17 mouse cellular contexts compared by ENCODE assay signal in the genomic region with DNA sequence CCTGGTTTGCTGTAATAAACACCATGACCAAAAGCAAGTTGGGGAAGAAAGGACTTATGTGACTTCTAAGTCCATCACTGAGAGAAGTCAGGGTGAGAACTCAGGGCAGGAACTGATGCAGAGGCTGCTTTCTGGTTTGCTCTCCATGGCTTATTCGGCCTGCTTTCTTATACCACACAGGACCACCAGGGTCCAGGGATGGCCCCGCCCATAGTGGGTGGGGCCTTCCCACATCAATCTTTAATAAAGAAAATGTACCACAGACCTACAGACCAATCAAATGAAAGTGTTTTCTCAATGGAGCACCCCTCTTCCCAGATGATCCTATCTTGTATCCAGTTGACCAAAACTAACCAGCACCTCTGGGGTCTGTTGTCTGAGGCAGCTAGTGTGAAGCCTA. TPM values are rescaled to one million over a fixed set of nuclear protein-coding genes. Genes with fewer than 3 reads are reported as not detected.
DNase-seq lines count a peak whose midpoint lies in the region; ATAC-seq and TF ChIP-seq lines count a peak whose summit lies in the region.
"Had no signal": no experiment of that assay in that cellular context is flagged by ENCODE, and none has a peak within 500 bp of the region (broad histone marks: within the 10 kb centered on the region; RNA-seq: fewer than 3 reads in every experiment).

No protein-coding gene starts in this region.

- peak overlapping the region; percentile 28; the same call in 1 of the 2 replicates for H3K27ac ChIP-seq in liver, embryonic 11.5 days (ENCODE audit: low read depth, low read length)
- H3K27ac ChIP-seq in liver, postnatal 0 days (ENCODE audit: low read depth) = no peak overlapping the region
- peak overlapping the region; percentile 65 for H3K27ac ChIP-seq in forebrain, embryonic 13.5 days
- no peak overlapping the region for H3K27ac ChIP-seq in liver, embryonic 15.5 days (replicated peaks)
- H3K27ac ChIP-seq: embryonic facial prominence, embryonic 13.5 days; limb, embryonic 10.5 days had no signal

- DNase-seq in liver, embryonic 11.5 days (ENCODE audit: low spot score) = no peak
- DNase-seq in liver, postnatal 0 days = no peak
- peak; percentile 46 for DNase-seq in ZHBTc4 (ENCODE audit: low read depth, low spot score)
- DNase-seq in kidney, postnatal 25 days = no peak
- DNase-seq in cerebellum, adult 9-11 months = no peak
- DNase-seq: adrenal gland, postnatal 10 days; heart, adult 18-20 months; kidney, adult 8-10 months; kidney, postnatal 4 days; lung, embryonic 14.5 days; thymus, adult 18-20 months had no signal

- no peak for ATAC-seq in liver, embryonic 11.5 days (replicated peaks; ENCODE audit: low FRiP score)
- ATAC-seq in liver, postnatal 0 days = no peak
- ATAC-seq in forebrain, embryonic 13.5 days = no peak
- ATAC-seq in liver, embryonic 15.5 days (ENCODE audit: insufficient read depth) = no peak

- H3K9me3 ChIP-seq in liver, embryonic 11.5 days (ENCODE audit: control insufficient read depth, low read length) = no peaks in the 10 kb centered on the region
- H3K9me3 ChIP-seq in liver, postnatal 0 days (ENCODE audit: low read length) = no peaks in the 10 kb centered on the region
- no peaks in the 10 kb centered on the region for H3K9me3 ChIP-seq in forebrain, embryonic 13.5 days (replicated peaks)
- no peaks in the 10 kb centered on the region for H3K9me3 ChIP-seq in liver, embryonic 15.5 days (replicated peaks)
- H3K9me3 ChIP-seq: embryonic facial prominence, embryonic 13.5 days; limb, embryonic 10.5 days had no signal

- H3K9ac ChIP-seq in liver, embryonic 11.5 days (ENCODE audit: low read depth, low read length) = no peak overlapping the region
- H3K9ac ChIP-seq in liver, postnatal 0 days (replicated peaks) = no peak overlapping the region
- no peak overlapping the region for H3K9ac ChIP-seq in forebrain, embryonic 13.5 days
- H3K9ac ChIP-seq in liver, embryonic 15.5 days = no peak overlapping the region
- H3K9ac ChIP-seq: embryonic facial prominence, embryonic 13.5 days; lung, embryonic 14.5 days had no signal

- no peak for TF ChIP-seq CTCF in liver, postnatal 0 days (IDR thresholded peaks at IDR 0.05; ENCODE audit: low read depth)

- TF ChIP-seq EP300 in liver, postnatal 0 days (IDR thresholded peaks at IDR 0.05; ENCODE audit: low read depth) = no peak

- peaks cover 50% of the 10 kb centered on the region for H3K4me1 ChIP-seq in liver, embryonic 11.5 days (replicated peaks; ENCODE audit: control insufficient read depth, insufficient read depth, low read length)
- H3K4me1 ChIP-seq in liver, postnatal 0 days (ENCODE audit: insufficient read depth) = peaks cover 52% of the 10 kb centered on the region
- peaks cover 30% of the 10 kb centered on the region for H3K4me1 ChIP-seq in forebrain, embryonic 13.5 days
- H3K4me1 ChIP-seq in liver, embryonic 15.5 days (replicated peaks) = peaks cover 82% of the 10 kb centered on the region

- WGBS in liver, embryonic 11.5 days = 56% methylated on average over 2 of the region's 2 CpGs
- 46% methylated on average over 2 of the region's 2 CpGs for WGBS in liver, postnatal 0 days (ENCODE audit: insufficient replicate concordance)
- 52% methylated on average over 2 of the region's 2 CpGs for WGBS in forebrain, embryonic 13.5 days
- WGBS in liver, embryonic 15.5 days (ENCODE audit: insufficient replicate concordance) = 49% methylated on average over 2 of the region's 2 CpGs

- no peaks in the 10 kb centered on the region for H3K27me3 ChIP-seq in liver, embryonic 11.5 days (replicated peaks; ENCODE audit: control insufficient read depth, insufficient read depth, low read length)
- no peaks in the 10 kb centered on the region for H3K27me3 ChIP-seq in liver, postnatal 0 days (ENCODE audit: insufficient read depth, low read length)
- no peaks in the 10 kb centered on the region for H3K27me3 ChIP-seq in forebrain, embryonic 13.5 days
- H3K27me3 ChIP-seq in liver, embryonic 15.5 days = no peaks in the 10 kb centered on the region
- H3K27me3 ChIP-seq: embryonic facial prominence, embryonic 13.5 days had no signal

- 0 out of 2 replicates have a peak, but pooled peaks cover 3% of the 10 kb centered on the region for H3K36me3 ChIP-seq in liver, embryonic 11.5 days (ENCODE audit: control insufficient read depth, insufficient read depth, low read length)
- H3K36me3 ChIP-seq in liver, postnatal 0 days (replicated peaks; ENCODE audit: insufficient read depth, low read length) = no peaks in the 10 kb centered on the region
- peaks cover 1% of the 10 kb centered on the region for H3K36me3 ChIP-seq in forebrain, embryonic 13.5 days (ENCODE audit: poor library complexity, severe bottlenecking)
- H3K36me3 ChIP-seq in liver, embryonic 15.5 days (replicated peaks) = peaks cover 21% of the 10 kb centered on the region

- H3K4me3 ChIP-seq in liver, embryonic 11.5 days (ENCODE audit: low read depth, low read length) = no peak overlapping the region
- H3K4me3 ChIP-seq in liver, postnatal 0 days (ENCODE audit: low read depth, low read length) = no peak overlapping the region
- no peak overlapping the region for H3K4me3 ChIP-seq in forebrain, embryonic 13.5 days
- H3K4me3 ChIP-seq in liver, embryonic 15.5 days (replicated peaks) = no peak overlapping the region
- H3K4me3 ChIP-seq: embryonic facial prominence, embryonic 13.5 days; limb, embryonic 10.5 days had no signal

- no peak overlapping the region; the same call in 1 of the 2 replicates for H3K4me2 ChIP-seq in liver, embryonic 11.5 days
- H3K4me2 ChIP-seq in liver, postnatal 0 days (ENCODE audit: low read depth, low read length) = no peak overlapping the region
- H3K4me2 ChIP-seq in forebrain, embryonic 13.5 days = peak overlapping the region; percentile 33; the same call in 1 of the 2 replicates
- H3K4me2 ChIP-seq in liver, embryonic 15.5 days = peak overlapping the region; percentile 35; the same call in 1 of the 2 replicates
- H3K4me2 ChIP-seq: embryonic facial prominence, embryonic 13.5 days; lung, embryonic 14.5 days had no signal

RNA-seq across cellular contexts. Expression of a gene that starts 4.1 kb away (rescaled TPM):
- polyA plus RNA-seq in liver, embryonic 11.5 days (2014; fragmentation: Nextera tagmentation; extraction: Ambion mirVana) = 87.9 and 96.5 TPM in 2 replicates
- polyA plus RNA-seq in liver, postnatal 0 days (2015; fragmentation: Nextera tagmentation; extraction: Ambion mirVana) = 10.3 and 13.0 TPM in 2 replicates
- polyA plus RNA-seq in forebrain, embryonic 13.5 days (2015; fragmentation: Nextera tagmentation; extraction: Ambion mirVana) = 76.4 and 80.6 TPM in 2 replicates
- 39.8 and 41.9 TPM in 2 replicates for polyA plus RNA-seq in liver, embryonic 15.5 days (2015; fragmentation: Nextera tagmentation; extraction: Ambion mirVana)

RNA-seq across cellular contexts. Expression of a gene that starts 22.4 kb away (rescaled TPM):
- not detected in 2 replicates for polyA plus RNA-seq in liver, embryonic 11.5 days (2014; fragmentation: Nextera tagmentation; extraction: Ambion mirVana)
- not detected in 2 replicates for polyA plus RNA-seq in liver, postnatal 0 days (2015; fragmentation: Nextera tagmentation; extraction: Ambion mirVana)
- not detected in 2 replicates for polyA plus RNA-seq in forebrain, embryonic 13.5 days (2015; fragmentation: Nextera tagmentation; extraction: Ambion mirVana)
- polyA plus RNA-seq in liver, embryonic 15.5 days (2015; fragmentation: Nextera tagmentation; extraction: Ambion mirVana) = not detected in 2 replicates
- polyA plus RNA-seq: CD4-positive, CD25-positive, alpha-beta regulatory T cell, adult 4 months; embryonic facial prominence, embryonic 13.5 days; heart, embryonic 16.5 days; limb, embryonic 10.5 days; lung, embryonic 14.5 days had no signal

RNA-seq across cellular contexts. Expression of a gene that starts 38.6 kb away (rescaled TPM):
- polyA plus RNA-seq in liver, embryonic 11.5 days (2014; fragmentation: Nextera tagmentation; extraction: Ambion mirVana) = 0.06 and 0.11 TPM in 2 replicates
- 0.02 and 0.15 TPM in 2 replicates for polyA plus RNA-seq in liver, postnatal 0 days (2015; fragmentation: Nextera tagmentation; extraction: Ambion mirVana)
- polyA plus RNA-seq in forebrain, embryonic 13.5 days (2015; fragmentation: Nextera tagmentation; extraction: Ambion mirVana) = 0.05 TPM in 1 of 2 replicates, not detected in the other
- polyA plus RNA-seq in liver, embryonic 15.5 days (2015; fragmentation: Nextera tagmentation; extraction: Ambion mirVana) = not detected in 2 replicates
- polyA plus RNA-seq: CD4-positive, CD25-positive, alpha-beta regulatory T cell, adult 4 months; heart, embryonic 16.5 days; limb, embryonic 10.5 days; lung, embryonic 14.5 days had no signal

RNA-seq across cellular contexts. Expression of a gene that starts 40.6 kb away (rescaled TPM):
- polyA plus RNA-seq in liver, embryonic 11.5 days (2014; fragmentation: Nextera tagmentation; extraction: Ambion mirVana) = not detected in 2 replicates
- polyA plus RNA-seq in liver, postnatal 0 days (2015; fragmentation: Nextera tagmentation; extraction: Ambion mirVana) = not detected in 2 replicates
- not detected in 2 replicates for polyA plus RNA-seq in forebrain, embryonic 13.5 days (2015; fragmentation: Nextera tagmentation; extraction: Ambion mirVana)
- polyA plus RNA-seq in liver, embryonic 15.5 days (2015; fragmentation: Nextera tagmentation; extraction: Ambion mirVana) = 0.02 TPM in 1 of 2 replicates, not detected in the other
- polyA plus RNA-seq: CD4-positive, CD25-positive, alpha-beta regulatory T cell, adult 4 months; embryonic facial prominence, embryonic 13.5 days; heart, embryonic 16.5 days; limb, embryonic 10.5 days; lung, embryonic 14.5 days had no signal

Comparison
In these comparisons a context has a peak if more than half of its experiments do, and no peak if none do; other contexts are left out.
1. H3K27ac ChIP-seq: peak in liver, embryonic 11.5 days (single experiment) and forebrain, embryonic 13.5 days (single experiment); none in liver, postnatal 0 days (single experiment) and liver, embryonic 15.5 days (single experiment).
2. H3K4me2 ChIP-seq: peak in forebrain, embryonic 13.5 days (single experiment) and liver, embryonic 15.5 days (single experiment); none in liver, embryonic 11.5 days (single experiment) and liver, postnatal 0 days (single experiment).